Mouse (Mus musculus) v-Abl transformed pro-B cells (cell line): ENCODE results near the gene Olfr1197.

Source experiments
- in situ Hi-C, 2 experiments: fragments of 400-800 bp; cut with MboI; formaldehyde crosslinking; loops; one replicate each; pipeline ENCODE4 v1.15.1; 2025; ENCODE audit not compliant: unreplicated experiment in 2 of 2

The Olfr1197 gene

GRCm38 (mm10) chr2:88732266-88732665 lies at the start of gene Olfr1197:
TSS of gene Olfr1197 (minus strand) at chr2:88732366.
- in situ Hi-C loops = no loop called here

- in situ Hi-C loops = no loop called here
Observed at GRCm38 (mm10) chr2:88770388-88770787, 38.2 kb upstream of the Olfr1197 start, which contains the start of gene Olfr1200. TSS of gene Olfr1200 (minus strand) at chr2:88770488.

GRCm38 (mm10) chr2:88760369-88760768 lies 28.2 kb upstream of the Olfr1197 start, which contains the start of gene Olfr1199:
TSS of gene Olfr1199 (minus strand) at chr2:88760469.
- in situ Hi-C loops = no loop called here

- in situ Hi-C loops = no loop called here
Observed at GRCm38 (mm10) chr2:88751270-88751669, 19.1 kb upstream of the Olfr1197 start, which contains the start of gene Olfr1198. TSS of gene Olfr1198 (minus strand) at chr2:88751370.

- in situ Hi-C loops = no loop called here
Observed at GRCm38 (mm10) chr2:88743379-88743778, 11.2 kb upstream of the Olfr1197 start.

- in situ Hi-C loops = no loop called here
Observed at GRCm38 (mm10) chr2:88704497-88704896, 27.7 kb downstream of the Olfr1197 start, which contains the start of gene Olfr1196. TSS of gene Olfr1196 (minus strand) at chr2:88704597.

- in situ Hi-C loops = no loop called here
Observed at GRCm38 (mm10) chr2:88689087-88689486, 43.1 kb downstream of the Olfr1197 start, which contains the start of gene Olfr1195. TSS of gene Olfr1195 (minus strand) at chr2:88689187.
